Mouse (Mus musculus) bone marrow, adult 2 months (tissue): Measurements from ENCODE around the gene Prtg.

Experiments used
- CTCF ChIP-seq: fragments of 200-500 bp; IDR thresholded peaks from 2 replicates; pipeline ENCODE4 v1.5.1; 2011; ENCODE audit warnings: low read length, control low read depth; ENCODE audit not compliant: control insufficient read depth, insufficient read depth
- POLR2A ChIP-seq: fragments of 200-500 bp; IDR thresholded peaks from 2 replicates; pipeline ENCODE4 v1.6.1; 2011; ENCODE audit warnings: low read depth, mild to moderate bottlenecking, control low read depth, low read length, borderline replicate concordance; ENCODE audit not compliant: control insufficient read depth

DNA sequence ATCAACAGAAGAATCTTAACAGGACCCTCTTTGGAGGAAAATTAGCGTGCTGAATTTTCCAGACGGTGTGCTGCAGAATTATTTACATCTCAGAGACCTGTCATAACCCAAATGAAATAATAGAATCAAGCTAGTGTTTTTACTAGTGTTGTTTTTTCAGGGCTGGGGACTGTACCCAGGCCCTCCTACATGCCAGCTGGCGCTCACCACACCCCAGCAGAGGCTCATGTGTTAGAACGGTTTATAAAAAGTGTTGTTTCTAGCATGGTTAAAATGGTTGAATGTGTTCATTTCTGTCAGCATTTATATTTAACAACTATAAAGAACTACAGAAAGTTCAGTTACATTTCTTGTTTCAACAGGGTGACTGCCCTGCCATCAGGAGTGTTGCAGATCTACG lies 37.8 kb downstream of the Prtg start:
- TF ChIP-seq CTCF (no peak), POLR2A (no peak)
